Mouse (Mus musculus) layer of hippocampus, adult 11-12 months (tissue): ENCODE results near the gene Zfp600.
"Not testable (repeated sequence)": the region's sequence is repeated elsewhere in the genome, so short reads cannot be mapped to it uniquely, and the experiment has no call there.

ENCODE experiments used
- DNase-seq: peaks from one replicate; pipeline ENCODE4 v3.0.0; 2022; ENCODE audit warnings: low spot score

The Zfp600 gene

GRCm38 (mm10) chr4:146156524-146156923 lies at the start of gene Zfp600:
Gene Zfp600 (plus strand): TSS chr4:146156824.
- not testable (repeated sequence) for DNase-seq

GRCm38 (mm10) chr4:146162893-146163292 lies 6.3 kb downstream of the Zfp600 start:
- not testable (repeated sequence) for DNase-seq

GRCm38 (mm10) chr4:146167202-146167832 lies 10.7 kb downstream of the Zfp600 start:
- DNase-seq = not testable (repeated sequence)

GRCm38 (mm10) chr4:146167879-146168532 lies 11.4 kb downstream of the Zfp600 start:
- DNase-seq = not testable (repeated sequence)

- DNase-seq = not testable (repeated sequence)
These were observed 12.1 kb downstream of the Zfp600 start for GRCm38 (mm10) chr4:146168730-146169215.

GRCm38 (mm10) chr4:146173378-146174226 lies 17.0 kb downstream of the Zfp600 start:
- DNase-seq = not testable (repeated sequence)

GRCm38 (mm10) chr4:146204357-146204756 lies 47.7 kb downstream of the Zfp600 start:
- DNase-seq = not testable (repeated sequence)

- not testable (repeated sequence) for DNase-seq
These were observed 82.9 kb downstream of the Zfp600 start for GRCm38 (mm10) chr4:146239252-146240244.

GRCm38 (mm10) chr4:146242119-146242518 lies 85.5 kb downstream of the Zfp600 start:
- not testable (repeated sequence) for DNase-seq
